Mouse (Mus musculus) liver, embryonic 14.5 days (tissue): ENCODE measurements at regions not wholly inside any gene's neighbourhood (a gene's known extent, or its start where the extent isn't known, plus 50 kb on each side); places are given as distances from the start of the nearest gene placed in this dataset.

Experiments used
- CTCF ChIP-seq: IDR thresholded peaks from 2 replicates; pipeline ENCODE4 v1.5.1; 2016; ENCODE audit warnings: antibody characterized with exemption, low read depth, control low read depth
- EP300 ChIP-seq: IDR thresholded peaks from 2 replicates; pipeline ENCODE4 v1.6.1; 2016; ENCODE audit warnings: antibody characterized with exemption, low read depth

DNA sequence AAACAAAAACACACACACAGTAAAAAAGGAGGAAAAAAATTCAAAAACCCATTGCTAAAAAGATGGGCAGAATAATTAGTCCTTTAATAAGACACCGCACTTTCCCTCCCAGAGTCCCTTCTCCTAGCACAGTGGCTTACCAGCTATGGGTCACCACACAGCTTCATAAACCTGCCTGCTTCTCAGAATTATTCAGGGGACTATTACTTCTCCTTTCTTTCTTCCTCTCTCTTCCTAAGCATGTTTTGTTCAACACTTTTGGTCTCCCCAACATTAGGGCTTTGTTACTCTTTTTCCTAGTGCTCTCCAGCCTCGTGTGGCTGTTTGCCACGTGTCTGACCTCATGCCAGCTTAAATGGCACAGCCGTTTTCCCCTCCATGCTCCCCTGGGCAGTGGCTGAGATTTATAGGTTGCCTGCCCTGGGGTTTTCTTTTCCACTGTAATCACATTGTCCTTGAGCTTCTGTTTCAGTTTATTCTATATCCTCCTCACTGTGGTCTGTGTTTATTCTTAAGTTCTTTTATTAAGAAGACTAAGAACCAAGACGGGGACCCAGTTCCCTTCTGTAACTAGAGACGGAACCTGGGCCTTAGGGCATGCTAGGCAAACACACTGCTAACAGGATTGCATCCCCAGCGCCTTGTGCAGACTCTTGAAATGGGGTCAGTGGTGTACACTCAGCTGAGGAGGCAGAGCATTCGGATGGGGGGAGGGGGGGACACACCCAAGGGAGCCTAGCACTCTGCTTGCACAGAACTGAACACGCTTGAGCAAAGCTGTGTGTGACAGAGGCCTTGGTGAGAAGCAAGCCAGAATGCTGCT, 54.2 kb upstream of the Hdhd5 start:
- TF ChIP-seq CTCF (no peak), EP300 (no peak)
